Mouse (Mus musculus): ENCODE data around the gene Tmem210. TPM values are rescaled to one million over a fixed set of nuclear protein-coding genes. Genes with fewer than 3 reads are reported as not detected.

Tmem210 gene
- total and polyA plus RNA-seq, 3 experiments: not detected

- Histone ChIP-seq H3K27ac (ENCODE audit: insufficient read depth, low read depth) (peak within 1 kb of the TSS; percentile 38; the same call in 1 of the 2 replicates), H3K4me3 (replicated peaks in 1 of 3; ENCODE audit: low read depth in 2 of 3, low read length in 2 of 3, poor library complexity in 1 of 3) (peak within 1 kb of the TSS; percentile 79 to 97 (median 91)), H3K4me2 (ENCODE audit: insufficient read depth, low read depth, poor library complexity, severe bottlenecking) (peak within 1 kb of the TSS; percentile 48), H3K4me1 (ENCODE audit: control insufficient read depth in 1 of 2, insufficient read depth in 2 of 2) (peaks cover 12 to 52% of the 10 kb centered on the region in 2 experiments), H3K36me3 (replicated peaks in 1 of 2; ENCODE audit: control insufficient read depth in 1 of 2, insufficient read depth in 1 of 2, low read length in 1 of 2) (peaks cover 33 to 76% of the 10 kb centered on the region in 2 experiments), H3K9me3 (replicated peaks; ENCODE audit: low read length) (no peaks in the 10 kb centered on the region), H3K79me2 (replicated peaks; ENCODE audit: control insufficient read depth, extremely low read depth, insufficient read depth, poor library complexity, severe bottlenecking) (peaks cover 19% of the 10 kb centered on the region), H3K9ac (ENCODE audit: insufficient read depth, low read depth) (peak within 1 kb of the TSS; percentile 80), H3K27me3 (replicated peaks) (no peaks in the 10 kb centered on the region)
- DNase-seq (ENCODE audit: extremely low read depth): peak; percentile 95
- dilution Hi-C loops (cut with MboI; ENCODE audit: extremely low pct_ligation_motif_present, extremely low pct_unique_long_range_greater_than_20kb, low sequenced_read_pairs) (no loop called here), in situ Hi-C loops (cut with MboI; ENCODE audit: low pct_ligation_motif_present, low pct_unique_long_range_greater_than_20kb, low sequenced_read_pairs) (loop anchor here (10.0 kb wide), 1 partner anchor 63 kb away; the partner anchor contains the start of gene Man1b1)
- TF ChIP-seq ELF1 (IDR thresholded peaks at IDR 0.05; ENCODE audit: low read depth, low read length): peak; percentile 86
- TF ChIP-seq SMC3 (IDR thresholded peaks at IDR 0.05; ENCODE audit: low read depth, low read length): peak; percentile 39
- peak; percentile 84 for TF ChIP-seq POLR2A (IDR thresholded peaks at IDR 0.05; ENCODE audit: low read depth, low read length)
- TF ChIP-seq POLR2AphosphoS2 (IDR thresholded peaks at IDR 0.05; ENCODE audit: low read depth, low read length): peak; percentile 53; the same call in 1 of the 2 replicates
- no peak for TF ChIP-seq USF1 (IDR thresholded peaks at IDR 0.05; ENCODE audit: low read depth, low read length)
- TF ChIP-seq KAT2A (IDR thresholded peaks at IDR 0.05; ENCODE audit: insufficient replicate concordance, low read length): peak; percentile 66; the same call in 1 of the 2 replicates
- peak; percentile 32; the same call in 1 of the 2 replicates for TF ChIP-seq MYC (IDR thresholded peaks at IDR 0.05; ENCODE audit: low read depth, low read length)
- 0 out of 2 replicates have a peak, but pooled peaks have one; percentile 5 for TF ChIP-seq ETS1 (conservative IDR thresholded peaks at IDR 0.05; ENCODE audit: low read depth, low read length)
- 0 out of 2 replicates have a peak, but pooled peaks have one; percentile 48 for TF ChIP-seq MAX (IDR thresholded peaks at IDR 0.05; ENCODE audit: low read length)
- no peak for TF ChIP-seq MAFK (IDR thresholded peaks at IDR 0.05; ENCODE audit: insufficient replicate concordance, low read length)
- 0 out of 2 replicates have a peak, but pooled peaks have one; percentile 40 for TF ChIP-seq UBTF (IDR thresholded peaks at IDR 0.05; ENCODE audit: low read depth, low read length)
- TF ChIP-seq NRF1 (IDR thresholded peaks at IDR 0.05; ENCODE audit: low read depth, low read length): peak; percentile 90
- 0 out of 2 replicates have a peak, but pooled peaks have one; percentile 21 for TF ChIP-seq GABPA (IDR thresholded peaks at IDR 0.05; ENCODE audit: insufficient replicate concordance, low read depth, low read length)
- peak; percentile 32; the same call in 1 of the 2 replicates for TF ChIP-seq BHLHE40 (IDR thresholded peaks at IDR 0.05; ENCODE audit: low read depth, low read length)
- TF ChIP-seq RAD21 (IDR thresholded peaks at IDR 0.05; ENCODE audit: low read depth, low read length): peak; percentile 36
- peak; percentile 80 for TF ChIP-seq MXI1 (IDR thresholded peaks at IDR 0.05; ENCODE audit: low read depth, low read length)
- TF ChIP-seq JUN (IDR thresholded peaks at IDR 0.05; ENCODE audit: insufficient read depth, low read depth, low read length): no peak
- no peak for TF ChIP-seq MAZ (IDR thresholded peaks at IDR 0.05; ENCODE audit: low read depth, low read length)
- no peak for TF ChIP-seq E2F4 (IDR thresholded peaks at IDR 0.05; ENCODE audit: insufficient replicate concordance, low read depth, low read length)
- TF ChIP-seq RCOR1 (conservative IDR thresholded peaks at IDR 0.05; ENCODE audit: low read depth, low read length): no peak
- peak in 1 of 2 experiments; percentile 58; a peak in 2 of 4 replicates for TF ChIP-seq CTCF (conservative IDR thresholded peaks at IDR 0.05 in 1 of 2, IDR thresholded peaks at IDR 0.05 in 1 of 2; ENCODE audit: low read depth in 2 of 2, low read length in 2 of 2)
- TF ChIP-seq ZMIZ1 (IDR thresholded peaks at IDR 0.05; ENCODE audit: low read depth, low read length): 0 out of 2 replicates have a peak, but pooled peaks have one; percentile 27
- peak; percentile 80 for TF ChIP-seq TCF12 (IDR thresholded peaks at IDR 0.05; ENCODE audit: low read depth, low read length)
- peak; percentile 92 for TF ChIP-seq SIN3A (IDR thresholded peaks at IDR 0.05; ENCODE audit: low read length)
- TF ChIP-seq PAX5 (IDR thresholded peaks at IDR 0.05; ENCODE audit: low read length): no peak
- no peak for TF ChIP-seq CHD1 (IDR thresholded peaks at IDR 0.05; ENCODE audit: low read depth, low read length)
- peak; percentile 73 for TF ChIP-seq NELFE (IDR thresholded peaks at IDR 0.05; ENCODE audit: low read depth, low read length)
- no peak for TF ChIP-seq IRF4 (IDR thresholded peaks at IDR 0.05; ENCODE audit: low read depth, low read length)
- peak; percentile 87 for TF ChIP-seq HCFC1 (IDR thresholded peaks at IDR 0.05; ENCODE audit: low read depth, low read length)
- no peak; the same call in 1 of the 2 replicates for TF ChIP-seq TBP (conservative IDR thresholded peaks at IDR 0.05; ENCODE audit: low read depth, low read length)
Measured at GRCm38 (mm10) chr2:25271827-25272511, 16.0 kb upstream of the Tmem210 start, which contains the start of the genes Ssna1 and Anapc2. Ssna1 (minus strand) TSS chr2:25272438. Anapc2 (plus strand) TSS chr2:25272478.
